Mouse (Mus musculus): ENCODE data around the gene Trim31.

DNA sequence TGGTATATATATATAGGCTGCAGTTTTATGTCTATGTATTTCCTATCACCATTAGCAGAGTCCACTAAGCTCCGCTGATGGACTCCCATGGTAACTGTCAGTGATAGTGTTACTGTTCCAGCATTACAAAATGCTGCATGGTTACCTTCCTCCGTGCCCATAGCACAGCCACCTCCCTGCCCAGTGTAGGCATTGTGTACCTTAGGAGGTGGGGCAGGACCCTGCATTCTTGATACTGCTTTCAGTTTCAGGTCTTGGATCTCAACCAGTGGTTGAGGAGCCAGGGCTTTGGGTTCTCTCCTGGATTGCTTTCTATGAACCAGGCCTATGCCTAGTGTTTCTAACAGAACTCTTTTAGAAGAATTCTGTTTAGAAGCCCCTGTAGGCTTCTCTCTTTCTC lies 47.9 kb upstream of the Trim31 start:
- no peak for TF ChIP-seq POLR2A (IDR thresholded peaks at IDR 0.05; ENCODE audit: insufficient read length, low read depth)
- TF ChIP-seq POLR2AphosphoS2 (IDR thresholded peaks at IDR 0.05; ENCODE audit: insufficient read length, low read depth) = no peak
- no peak for TF ChIP-seq TCF12 (IDR thresholded peaks at IDR 0.05; ENCODE audit: insufficient read depth, poor library complexity, severe bottlenecking)
- no peak for TF ChIP-seq USF1 (IDR thresholded peaks at IDR 0.05; ENCODE audit: low read depth)
- no peak for TF ChIP-seq MAX (IDR thresholded peaks at IDR 0.05; ENCODE audit: low read depth)
- TF ChIP-seq MYOG (IDR thresholded peaks at IDR 0.05; ENCODE audit: control insufficient read depth in 1 of 3, insufficient read depth in 1 of 3, insufficient read length in 2 of 3, low read depth in 2 of 3) = no peak
- TF ChIP-seq SRF (IDR thresholded peaks at IDR 0.05; ENCODE audit: control insufficient read depth, insufficient read length, low read depth) = no peak

All from myocyte (in vitro differentiated cells).